Mouse (Mus musculus): ENCODE results near the gene Hs6st1.
"Not testable (repeated sequence)": the region's sequence is repeated elsewhere in the genome, so short reads cannot be mapped to it uniquely, and the experiment has no call there.

Gene Hs6st1

DNA sequence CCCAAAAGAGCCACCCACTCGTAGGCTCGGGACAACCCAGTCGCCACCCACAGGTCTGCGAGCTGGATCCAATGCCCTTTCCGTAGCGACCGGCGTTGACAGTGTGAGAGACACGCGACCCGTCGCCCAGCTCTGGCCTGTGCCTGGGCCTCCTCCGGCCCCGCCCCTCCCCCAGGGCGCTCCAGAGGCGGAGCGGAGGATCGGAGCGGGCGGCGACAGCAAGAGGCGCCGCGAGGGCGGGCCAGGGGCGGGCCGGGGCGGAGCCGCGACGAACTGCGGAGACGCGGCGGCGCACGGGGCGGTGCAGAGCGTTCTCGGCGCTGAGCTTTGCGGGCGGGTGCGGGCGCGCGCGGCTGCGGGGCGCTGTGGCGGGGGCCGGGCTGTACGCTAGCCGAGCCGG is at the start of gene Hs6st1:
Gene Hs6st1 (plus strand): TSS at position 325 of the 400 bp plus-strand sequence.
- in situ Hi-C loops (cut with MboI, MseI), result loop anchor here (10.0 kb wide), 1 partner anchor 223 kb away; no protein-coding TSS in a partner anchor

DNA sequence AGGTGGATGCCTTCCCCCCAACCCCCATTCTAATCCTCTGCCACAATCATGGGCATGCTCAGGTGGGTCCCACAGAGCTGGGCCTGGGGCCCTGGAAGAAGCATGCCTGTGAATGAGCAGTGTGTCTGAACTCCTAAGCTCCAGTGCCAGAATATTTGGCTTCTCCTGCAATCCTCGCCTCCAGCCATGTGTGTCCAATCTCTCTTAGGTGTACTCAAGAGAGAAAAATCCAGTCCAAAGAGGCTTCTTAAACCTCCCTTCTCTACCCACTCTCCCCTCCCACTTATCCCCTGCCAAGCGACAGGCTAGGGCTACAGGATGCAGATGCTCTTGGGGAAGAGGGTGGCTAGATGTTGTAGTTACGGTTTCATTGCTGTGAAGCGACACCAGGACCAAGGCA is 49.6 kb upstream of the Hs6st1 start:
- in situ Hi-C loops (cut with MboI, MseI), result no loop called here

DNA sequence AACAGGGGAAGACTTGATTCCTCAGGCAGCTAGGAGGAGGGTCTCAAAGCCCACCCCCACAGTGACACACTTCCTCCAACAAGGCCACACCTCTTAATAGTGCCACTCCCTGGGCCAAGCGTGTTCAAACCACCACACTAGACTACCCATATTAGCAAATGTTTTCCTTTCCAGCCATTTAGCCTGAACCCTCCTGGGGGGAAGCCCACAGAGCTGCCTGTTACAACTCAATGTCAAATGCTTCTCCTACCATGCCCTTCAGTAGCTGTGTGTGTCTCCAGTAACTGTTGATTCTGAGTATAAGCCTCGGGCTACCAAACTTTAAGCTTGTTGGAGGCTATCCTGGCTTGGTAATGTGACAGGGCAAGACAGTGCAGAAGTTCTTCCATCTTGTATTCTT is 49.0 kb upstream of the Hs6st1 start:
- in situ Hi-C loops (cut with MboI, MseI), result no loop called here

DNA sequence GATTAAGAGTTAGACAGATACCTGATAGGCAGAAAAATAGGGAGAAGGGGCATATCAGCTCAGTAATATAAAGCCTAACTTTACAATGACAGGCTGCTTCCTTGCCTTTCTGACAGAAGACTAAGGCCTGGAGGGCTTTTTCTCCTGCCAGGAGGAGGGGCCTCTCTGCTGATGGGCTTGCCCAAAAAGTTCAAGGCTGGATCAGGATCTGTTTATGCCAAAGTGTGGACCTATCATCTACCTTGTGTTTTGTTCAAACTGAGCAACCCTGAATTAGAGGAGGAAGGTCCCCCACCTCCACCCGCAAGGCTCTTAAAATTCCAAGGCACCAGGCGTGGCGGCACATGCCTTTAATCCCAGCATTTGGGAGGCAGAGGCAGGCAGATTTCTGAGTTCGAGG is 47.9 kb upstream of the Hs6st1 start:
- in situ Hi-C loops (cut with MboI, MseI), result no loop called here

DNA sequence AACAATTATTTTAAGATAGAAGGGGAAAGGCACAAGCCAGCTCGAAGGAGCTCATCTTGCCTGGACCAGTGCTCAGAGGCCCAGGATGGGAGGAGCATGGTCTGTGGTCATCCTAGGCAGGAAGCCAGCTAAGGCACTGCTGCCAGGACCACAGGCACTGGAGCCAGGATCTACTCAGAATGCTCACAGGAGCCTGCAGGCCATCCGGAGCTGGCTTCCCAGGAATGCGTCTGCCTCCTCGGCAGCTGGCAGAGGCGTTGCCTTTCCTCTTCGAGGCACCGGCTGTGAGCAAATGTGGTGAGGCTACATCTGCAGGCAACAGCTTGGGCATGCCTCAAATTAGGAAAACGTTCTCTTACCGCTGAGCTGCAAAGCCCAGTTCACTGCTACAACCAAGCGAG is 37.8 kb upstream of the Hs6st1 start:
- in situ Hi-C loops (cut with MboI, MseI), result no loop called here

DNA sequence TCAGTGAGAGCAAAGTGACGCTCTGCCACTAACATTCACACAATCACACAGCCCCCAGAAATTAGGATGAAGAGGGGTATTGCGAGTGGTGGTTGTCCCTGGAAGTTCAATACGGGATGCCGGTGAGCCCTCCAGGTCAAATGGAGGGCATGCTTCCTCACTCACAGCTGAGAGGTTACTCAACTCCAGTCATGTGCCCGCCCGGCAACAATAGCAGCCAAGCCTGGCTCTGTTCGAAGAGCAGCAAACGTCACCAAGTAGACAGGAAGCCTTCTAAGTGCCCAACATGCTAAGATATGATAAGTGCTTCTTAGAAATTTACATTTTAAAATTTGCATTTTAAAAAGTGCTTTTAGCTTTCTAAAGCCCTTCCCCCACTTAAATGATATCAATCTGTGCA is 29.4 kb upstream of the Hs6st1 start:
- in situ Hi-C loops (cut with MboI, MseI), result no loop called here

DNA sequence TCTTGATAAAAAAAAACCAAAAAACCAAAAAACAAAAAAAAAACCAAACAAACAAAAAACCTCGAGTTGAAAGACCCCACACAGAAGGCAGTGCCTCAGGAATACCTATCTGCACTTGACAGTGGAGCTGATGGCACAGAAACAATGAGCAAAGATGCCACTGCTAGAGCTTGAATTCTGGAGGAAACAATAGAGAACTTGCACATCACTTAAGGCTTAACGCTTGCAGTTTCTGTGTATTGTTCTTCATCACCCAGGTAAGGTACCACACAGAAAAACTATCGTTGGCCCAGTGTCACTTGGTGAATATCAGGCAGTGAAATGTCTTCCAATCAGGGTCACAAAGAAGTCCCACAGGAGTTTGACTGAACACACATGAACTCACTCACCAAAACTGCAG is 26.1 kb upstream of the Hs6st1 start:
- in situ Hi-C loops (cut with MboI, MseI), result no loop called here

DNA sequence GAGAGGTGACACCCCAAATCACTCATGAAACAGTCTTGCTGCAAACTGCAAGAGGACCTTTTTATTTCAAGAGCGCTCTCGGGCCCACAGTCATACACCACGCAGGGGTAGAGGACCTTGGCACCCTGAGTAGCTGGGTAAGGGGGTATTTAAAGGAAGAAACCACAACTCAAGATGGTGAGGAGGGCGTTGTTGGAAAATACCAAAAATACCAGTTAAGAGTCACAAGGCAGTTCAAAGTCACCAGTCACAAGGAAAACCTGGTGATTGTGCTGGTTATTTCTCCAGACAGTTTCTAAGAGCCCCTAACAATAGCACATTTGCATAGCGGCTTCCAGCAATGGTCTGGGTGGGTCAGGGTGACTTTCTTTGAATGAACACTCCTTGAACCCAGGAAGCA is 24.4 kb upstream of the Hs6st1 start:
- in situ Hi-C loops (cut with MboI, MseI), result not testable (repeated sequence)

DNA sequence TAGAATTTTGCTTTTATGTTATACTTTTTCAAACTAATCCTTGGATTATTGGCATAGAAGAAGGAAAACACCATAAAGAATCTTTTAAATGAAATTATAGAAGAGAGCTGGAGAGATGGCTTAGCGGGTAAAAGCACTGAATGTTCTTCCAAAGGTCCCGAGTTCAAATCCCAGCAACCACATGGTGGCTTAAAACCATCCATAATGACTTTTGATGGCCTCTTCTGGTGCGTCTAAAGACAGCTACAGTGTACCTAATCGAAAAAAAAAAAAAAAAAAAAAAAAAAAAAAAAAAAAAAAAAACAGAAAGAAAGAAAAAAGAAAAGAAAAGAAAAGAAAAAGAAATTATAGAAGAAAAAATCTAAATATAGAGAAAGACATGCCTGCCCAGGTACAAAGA is 23.9 kb upstream of the Hs6st1 start:
- in situ Hi-C loops (cut with MboI, MseI), result no loop called here

DNA sequence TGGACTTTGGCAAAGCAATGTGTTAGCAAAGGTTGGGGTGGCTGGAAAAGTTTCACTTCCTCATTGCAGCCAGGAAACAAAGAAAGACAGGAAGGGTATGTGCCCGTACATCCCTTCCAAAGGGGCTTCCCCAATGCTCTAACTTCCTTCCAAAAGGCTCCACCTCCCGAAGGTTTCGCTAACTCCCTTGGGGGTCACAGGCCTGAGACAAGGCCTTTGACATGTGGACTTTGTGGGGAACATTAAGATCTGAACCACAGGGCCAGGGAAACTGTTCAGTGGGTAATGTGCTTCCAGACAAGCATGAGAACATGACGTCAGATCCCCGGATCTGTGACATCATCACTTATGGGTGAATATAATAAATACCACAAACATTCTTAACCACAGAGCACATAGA is 15.5 kb upstream of the Hs6st1 start:
- in situ Hi-C loops (cut with MboI, MseI), result no loop called here

DNA sequence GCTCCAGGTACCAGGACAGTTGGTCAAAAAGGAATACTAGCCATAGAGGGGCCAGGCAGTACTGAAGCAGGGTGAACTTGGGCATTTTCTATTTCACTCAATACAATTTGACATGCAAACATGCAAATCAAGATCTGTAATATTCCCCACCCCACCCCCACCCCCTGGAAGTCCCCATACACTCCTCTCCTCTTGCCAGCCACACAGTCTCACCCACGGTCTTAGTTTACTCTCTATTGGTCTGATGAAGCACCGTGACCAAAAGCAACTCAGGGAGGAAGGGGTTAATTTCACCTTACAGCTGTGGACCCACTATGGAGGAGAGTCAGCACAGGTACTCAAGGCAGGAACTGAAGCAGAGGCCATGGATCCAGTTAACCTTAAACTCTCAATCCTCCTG is 14.6 kb upstream of the Hs6st1 start:
- in situ Hi-C loops (cut with MboI, MseI), result no loop called here

DNA sequence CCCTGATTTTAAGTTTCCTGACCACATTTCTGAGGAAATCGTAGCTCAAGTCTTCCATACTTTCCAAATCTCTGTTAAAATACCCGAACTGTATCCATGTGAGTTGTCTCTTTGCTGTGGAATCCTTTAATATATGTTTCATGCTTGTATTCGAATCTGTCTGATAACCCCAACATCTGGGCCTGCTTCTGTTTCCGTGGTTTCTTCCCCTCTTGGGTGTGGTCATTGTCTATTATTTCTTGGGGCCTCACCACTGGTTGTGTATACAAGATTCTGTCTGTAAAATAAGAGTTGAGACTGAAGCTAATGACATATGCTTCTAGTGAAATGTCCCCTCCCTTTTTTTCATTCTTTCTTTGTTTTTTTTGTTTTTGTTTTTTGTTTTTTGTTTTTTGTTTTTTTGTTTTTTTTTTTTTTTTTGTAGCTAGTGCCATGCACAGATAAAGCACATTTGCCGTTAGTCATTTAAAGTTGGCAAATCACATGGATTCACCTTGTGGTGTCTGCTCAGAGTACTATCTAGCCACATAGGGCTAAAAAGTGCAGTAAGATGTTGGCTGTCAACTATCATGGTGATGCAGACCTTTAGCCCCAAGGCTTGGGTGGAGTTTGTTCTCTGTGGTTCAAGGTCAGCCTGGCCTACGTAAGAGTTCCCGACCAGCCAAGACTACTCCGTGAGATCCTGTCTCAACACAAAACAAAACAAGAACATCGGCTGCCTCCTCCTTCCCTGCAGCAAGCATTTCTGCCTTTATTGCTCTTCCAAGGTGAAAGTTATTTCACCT is 13.8 kb upstream of the Hs6st1 start:
- in situ Hi-C loops (cut with MboI, MseI), result no loop called here

DNA sequence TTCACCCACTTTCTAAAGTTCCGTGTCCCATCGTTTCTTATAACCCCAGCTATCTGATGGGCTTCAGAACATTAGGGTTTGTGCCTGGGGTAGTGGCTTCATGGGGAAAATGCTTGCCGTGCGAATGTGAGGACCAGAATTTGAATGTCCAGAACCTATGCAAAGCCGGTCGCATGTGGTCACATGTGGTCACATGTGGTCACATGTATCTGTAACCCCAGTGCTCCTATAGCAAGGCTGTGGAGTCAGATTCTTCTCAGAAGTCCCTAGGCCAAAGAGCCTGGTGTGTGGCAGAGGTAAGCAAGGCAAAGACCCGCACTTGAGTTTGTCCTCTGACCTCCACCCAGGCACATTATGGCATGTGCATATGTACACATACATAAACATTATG is 13.2 kb upstream of the Hs6st1 start:
- in situ Hi-C loops (cut with MboI, MseI), result no loop called here

DNA sequence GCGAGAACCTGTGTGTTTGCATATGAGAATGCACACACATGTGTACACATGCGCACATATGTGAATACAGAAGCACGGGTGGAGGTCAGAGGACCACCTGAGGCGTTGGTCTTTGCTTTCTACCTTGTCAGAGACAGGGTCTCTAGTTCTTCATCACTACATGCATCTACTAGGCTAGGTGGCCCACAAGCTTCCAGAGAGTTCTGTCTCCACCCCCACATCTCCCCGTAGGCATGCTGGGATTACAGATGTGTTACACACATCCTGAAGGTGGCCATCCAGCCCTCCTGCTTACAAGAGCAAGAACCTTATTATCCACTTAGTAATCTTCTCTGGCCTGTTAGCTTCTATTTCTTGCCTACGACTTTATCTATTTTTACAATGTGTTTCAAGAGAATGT is 8.8 kb upstream of the Hs6st1 start:
- in situ Hi-C loops (cut with MboI, MseI), result no loop called here

DNA sequence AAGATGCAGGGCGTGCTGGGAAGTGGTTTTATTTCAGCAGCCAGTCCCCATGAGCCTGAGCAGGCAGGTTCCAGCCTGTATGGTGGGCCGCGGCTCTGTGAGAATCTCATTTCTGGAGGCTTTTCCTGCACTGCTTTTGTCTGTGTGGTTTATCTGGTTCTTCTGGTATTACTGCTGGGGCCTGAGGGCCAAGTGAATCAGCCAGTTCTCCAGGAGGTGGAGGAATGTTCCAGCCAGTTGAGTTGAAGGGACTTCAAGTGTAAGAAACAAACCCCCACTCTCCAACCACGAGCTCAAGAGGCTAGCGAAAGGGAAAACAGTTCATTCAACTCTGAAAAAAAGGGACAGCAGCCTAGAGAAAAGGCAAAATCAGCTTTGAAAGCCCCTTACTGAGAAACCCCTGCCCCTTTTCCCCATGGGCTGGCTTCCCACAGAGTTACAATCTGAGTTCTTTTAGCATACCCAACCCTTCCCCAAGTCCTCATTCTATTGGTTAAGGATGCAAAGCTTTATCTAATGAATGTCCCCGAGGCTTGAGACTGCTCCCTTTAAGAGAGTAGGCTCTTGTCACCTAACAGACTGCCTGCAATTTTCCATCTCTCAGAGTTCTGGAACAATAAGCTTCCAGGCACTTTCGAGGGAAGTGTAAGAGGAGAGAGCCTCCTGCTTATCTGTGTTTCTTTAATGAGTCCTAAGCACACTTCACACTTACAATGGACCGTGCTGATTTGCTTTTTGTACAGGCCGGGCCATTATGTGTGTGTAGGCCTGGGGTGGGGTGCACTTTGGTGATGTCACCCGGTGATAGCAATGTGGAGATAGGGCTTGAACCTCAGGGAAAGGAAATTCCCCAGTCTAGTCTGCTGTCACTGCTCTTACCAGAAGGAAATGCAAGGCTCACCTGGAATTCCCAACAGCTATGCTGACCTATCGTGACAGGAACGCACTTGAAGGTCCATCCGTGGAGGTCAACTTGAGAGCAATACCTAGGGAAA is 7.9 kb upstream of the Hs6st1 start:
- in situ Hi-C loops (cut with MboI, MseI), result loop anchor here (10.0 kb wide), 1 partner anchor 215 kb away; no protein-coding TSS in a partner anchor

DNA sequence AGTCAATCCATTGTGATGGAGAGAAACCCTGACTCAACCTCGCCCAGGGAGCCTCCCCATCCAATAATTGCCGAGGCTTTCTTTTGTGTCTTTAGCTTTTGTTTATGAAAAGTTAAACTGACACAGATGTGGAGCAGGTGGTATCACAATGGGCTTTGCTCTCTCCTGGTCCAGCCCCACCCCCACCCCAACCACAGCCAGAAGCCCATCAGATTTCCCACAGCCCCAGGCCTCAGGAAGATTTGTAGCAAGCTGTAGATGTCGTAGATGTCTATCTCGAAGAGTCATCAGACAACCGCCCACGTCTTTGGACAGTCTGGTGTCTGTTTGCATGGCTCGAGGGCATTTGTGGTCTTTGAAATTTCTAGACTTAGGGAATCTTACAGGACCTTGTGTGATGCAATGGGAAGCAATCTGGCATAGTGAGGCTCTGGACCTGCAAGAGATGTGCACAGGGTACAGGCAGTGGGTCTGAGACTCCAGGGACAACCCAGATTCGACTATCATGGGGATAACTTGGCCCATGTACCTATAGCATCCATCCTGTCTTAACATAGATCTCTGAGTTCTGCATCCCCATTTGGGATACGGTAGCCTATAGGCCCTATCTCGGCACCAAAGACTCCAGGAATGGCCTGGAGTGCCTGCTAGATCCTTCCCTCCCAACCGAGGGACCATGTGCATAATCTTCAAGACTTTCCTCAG is 6.8 kb upstream of the Hs6st1 start:
- in situ Hi-C loops (cut with MboI, MseI), result loop anchor here (10.0 kb wide), 1 partner anchor 217 kb away; no protein-coding TSS in a partner anchor

DNA sequence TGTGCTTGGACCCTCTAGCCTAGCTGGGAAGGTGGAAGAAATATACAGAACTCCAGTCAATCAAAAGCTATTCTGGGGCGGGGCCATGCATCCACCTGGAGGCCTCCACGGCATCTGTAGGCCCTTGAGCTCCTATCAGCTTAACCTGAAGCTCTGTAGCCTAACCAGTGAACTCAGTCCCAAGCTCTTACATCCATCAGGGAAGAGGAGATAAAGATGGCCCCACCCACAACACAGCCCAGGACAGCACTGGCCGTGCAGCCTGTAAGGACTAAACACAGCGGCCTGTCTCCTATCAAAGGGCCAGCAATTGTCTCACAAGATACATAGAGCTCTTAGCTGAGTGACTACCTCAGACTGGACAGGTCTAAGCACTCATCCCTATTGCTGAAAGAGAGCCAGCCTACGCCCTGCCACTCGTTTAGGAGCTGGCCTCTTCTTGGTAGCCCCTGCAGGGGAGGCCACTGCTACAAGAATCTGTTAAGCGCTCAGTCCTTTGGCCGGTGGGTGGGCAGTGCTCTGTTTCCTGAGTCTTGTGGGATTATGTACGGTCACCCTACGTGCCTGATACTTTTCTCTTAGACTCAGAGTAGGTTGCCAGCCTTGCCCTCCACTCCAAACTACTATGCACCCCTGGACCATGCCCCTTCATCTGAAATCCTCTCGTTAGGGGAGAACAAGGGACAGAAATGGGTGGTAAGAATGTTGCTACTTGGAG is 6.0 kb upstream of the Hs6st1 start:
- in situ Hi-C loops (cut with MboI, MseI), result loop anchor here (10.0 kb wide), 1 partner anchor 217 kb away; no protein-coding TSS in a partner anchor

DNA sequence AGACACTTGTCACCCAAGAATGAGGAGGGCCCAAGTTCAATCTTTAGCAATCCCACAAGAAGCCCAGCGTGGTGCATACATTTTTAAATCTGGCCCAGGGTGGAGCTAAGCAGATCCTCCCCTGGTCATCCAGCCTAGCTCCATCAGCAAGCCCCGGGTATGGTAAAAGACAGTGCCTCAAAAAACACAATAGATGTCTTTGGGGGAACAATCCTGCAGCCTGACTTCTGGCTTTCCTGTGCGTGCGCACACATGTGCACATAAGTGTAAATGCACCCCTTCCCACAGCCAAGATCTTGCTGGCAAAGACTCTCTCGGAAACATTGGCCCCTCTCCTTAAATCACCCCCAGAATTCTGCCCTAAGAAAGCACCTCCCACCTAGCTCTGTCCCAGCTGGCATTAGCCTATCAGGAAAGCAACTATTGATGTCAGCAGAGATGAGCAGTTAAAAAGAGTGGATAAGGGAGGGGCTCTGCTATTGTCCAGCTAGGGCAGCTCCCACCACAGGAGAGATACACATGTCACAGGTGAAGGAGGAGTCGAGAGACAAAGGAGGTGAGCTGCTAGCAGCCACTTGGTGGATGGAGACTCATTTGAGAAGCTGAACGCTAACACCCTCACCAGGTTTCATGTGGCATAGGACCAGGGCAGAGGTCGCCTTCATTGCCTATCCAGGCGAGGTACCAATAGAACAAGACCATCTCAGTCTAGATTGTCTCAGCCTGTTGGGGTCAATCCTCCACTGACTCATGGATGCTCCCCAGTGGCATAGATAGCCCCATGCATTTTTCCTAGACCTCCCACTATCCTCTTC is 5.2 kb upstream of the Hs6st1 start:
- in situ Hi-C loops (cut with MboI, MseI), result loop anchor here (10.0 kb wide), 1 partner anchor 218 kb away; no protein-coding TSS in a partner anchor

DNA sequence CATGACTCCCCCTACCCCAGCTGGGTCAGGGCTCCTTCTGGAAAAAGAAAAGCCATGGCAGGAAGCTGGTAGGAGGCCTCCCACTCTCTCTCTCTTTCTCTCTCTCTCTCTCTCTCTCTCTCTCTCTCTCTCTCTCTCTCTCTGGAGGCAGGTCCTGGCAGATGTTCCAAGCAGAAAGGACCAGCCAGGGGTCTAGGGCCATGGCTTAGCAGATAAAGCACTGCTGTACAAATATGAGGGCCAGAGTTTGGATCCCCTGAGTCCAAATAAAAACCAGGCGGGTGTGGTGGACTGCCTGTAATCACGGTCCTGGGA is 4.6 kb upstream of the Hs6st1 start:
- in situ Hi-C loops (cut with MboI, MseI), result loop anchor here (10.0 kb wide), 1 partner anchor 219 kb away; no protein-coding TSS in a partner anchor

DNA sequence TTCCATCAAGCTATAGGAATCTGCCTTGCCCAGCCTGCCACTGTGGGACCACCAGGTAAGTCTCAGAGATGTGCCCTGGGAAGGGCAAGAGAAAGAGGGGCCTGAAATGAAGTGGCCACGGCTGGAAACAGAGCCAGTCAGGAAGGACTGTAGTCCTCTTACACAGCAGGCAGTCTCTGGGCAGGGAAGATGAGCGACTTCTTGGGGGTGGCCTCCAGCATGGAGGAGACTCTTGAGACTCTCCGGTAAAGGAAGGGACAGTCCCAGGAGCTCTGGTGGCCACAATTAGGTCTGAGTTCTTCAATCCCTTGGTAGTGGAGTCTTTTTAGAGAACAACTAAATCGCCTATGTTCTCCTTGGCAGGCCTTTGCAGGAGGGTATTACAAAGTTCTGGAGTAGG is 4.0 kb upstream of the Hs6st1 start:
- in situ Hi-C loops (cut with MboI, MseI), result loop anchor here (10.0 kb wide), 1 partner anchor 219 kb away; no protein-coding TSS in a partner anchor

Measured in T-helper 1 cell (primary cell).